Mouse (Mus musculus) layer of hippocampus, adult 9-11 months (tissue): ENCODE measurements around the gene Tctex1d1.

ENCODE experiments used
- DNase-seq: peaks from one replicate; pipeline ENCODE4 v3.0.0; 2022

Tctex1d1 gene

DNA sequence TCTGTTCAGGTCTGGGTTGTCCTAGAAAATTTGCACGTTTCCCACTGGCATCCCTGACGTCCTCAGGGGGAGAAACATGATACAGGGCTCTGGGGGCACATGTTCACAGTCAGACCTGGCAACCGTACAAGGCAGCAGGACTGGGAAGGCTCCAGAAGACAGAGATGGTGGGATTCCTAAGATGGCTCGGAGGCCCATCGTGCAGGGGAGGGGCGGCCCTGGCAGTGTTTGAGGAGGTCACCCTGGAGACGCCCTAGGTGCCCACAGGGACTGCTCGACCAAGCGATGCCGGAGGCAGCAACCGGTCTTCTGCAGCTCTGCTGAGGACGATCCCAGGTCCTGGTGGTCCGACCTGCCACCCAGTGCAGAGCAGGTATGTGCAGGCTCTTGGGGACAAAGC is at the start of gene Tctex1d1:
Gene Tctex1d1 (plus strand): TSS at position 167 of the 400 bp plus-strand sequence.
- DNase-seq, result no peak

- DNase-seq, result no peak
Observed at GRCm38 (mm10) chr4:102929491-102929890, 48.9 kb upstream of the Tctex1d1 start.

DNA sequence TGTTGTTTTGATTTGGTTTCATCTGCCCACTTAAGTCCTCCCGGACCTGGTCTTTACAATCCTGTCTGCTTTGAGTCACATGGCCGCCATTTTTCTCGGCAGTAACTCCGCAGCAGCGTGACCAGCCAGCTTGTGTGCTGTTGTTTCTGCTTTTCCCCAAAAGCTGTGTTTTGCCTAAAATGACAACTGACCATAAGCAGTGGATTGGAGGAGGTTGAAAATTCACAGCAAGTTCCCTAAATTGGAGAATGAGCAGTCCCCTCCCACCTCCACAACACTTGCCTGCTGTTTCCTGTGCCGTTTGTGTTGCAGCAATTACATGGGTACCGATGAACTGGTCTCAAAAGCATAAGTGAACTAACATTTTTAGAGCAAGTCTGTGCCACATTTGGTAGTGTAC is 47.7 kb upstream of the Tctex1d1 start:
- DNase-seq, result peak; percentile 20

DNA sequence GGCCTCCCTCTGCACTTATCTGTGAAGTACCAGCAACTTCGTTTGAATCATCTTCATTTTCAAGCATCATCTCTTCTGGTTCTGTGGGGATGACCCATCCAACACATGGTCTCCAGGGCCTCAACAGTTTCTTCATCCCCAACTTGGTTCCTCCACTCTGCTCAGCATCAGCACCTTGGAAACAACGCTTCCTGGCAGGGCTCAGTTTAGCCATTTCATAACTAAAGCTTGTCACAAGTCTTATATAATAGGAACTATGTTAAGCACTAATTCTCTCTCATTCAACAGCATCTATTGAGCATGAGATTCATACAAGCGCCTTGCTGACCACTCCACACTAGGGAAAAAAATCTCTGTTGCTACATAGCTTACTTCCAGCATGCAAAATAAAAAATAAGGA is 38.1 kb upstream of the Tctex1d1 start:
- DNase-seq, result no peak

- no peak for DNase-seq
Observed at GRCm38 (mm10) chr4:102940738-102941137, 37.7 kb upstream of the Tctex1d1 start.

DNA sequence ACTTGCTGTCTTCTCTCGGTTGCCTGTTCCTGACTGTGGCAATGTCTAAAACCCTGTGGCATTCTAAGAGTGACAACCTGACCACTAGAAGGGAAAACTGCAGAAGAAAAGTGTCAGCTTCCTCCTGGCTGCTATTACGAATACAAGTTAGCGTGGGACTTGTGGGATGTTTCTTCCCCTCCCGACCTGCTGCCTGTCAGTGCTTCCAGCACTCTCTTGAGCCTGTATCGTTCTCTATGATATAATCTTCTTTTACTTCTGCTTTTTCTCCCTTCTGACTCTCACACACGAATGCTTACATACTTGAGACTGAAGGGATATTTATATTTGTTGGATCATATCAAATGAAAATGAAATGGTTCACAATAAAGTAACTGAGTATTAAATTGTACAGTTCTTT is 34.1 kb upstream of the Tctex1d1 start:
- DNase-seq, result no peak

DNA sequence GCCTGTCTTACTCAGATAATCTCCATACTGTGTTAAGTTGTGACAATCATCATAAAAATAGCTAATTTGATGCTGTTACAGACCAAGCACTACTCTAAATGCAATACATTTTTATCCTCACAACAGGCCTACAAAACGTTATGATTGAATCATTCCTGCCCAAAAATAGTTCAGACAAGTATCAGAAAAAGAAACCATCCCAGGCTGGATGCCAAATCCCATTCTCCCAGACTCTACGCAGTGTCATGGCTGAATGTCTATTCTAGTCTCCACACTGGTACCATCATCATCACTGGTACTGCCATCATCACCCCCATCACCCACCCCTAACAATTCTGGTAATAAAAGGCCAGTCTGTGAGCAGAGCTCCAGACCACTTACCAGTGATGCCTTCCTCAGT is 25.9 kb upstream of the Tctex1d1 start:
- DNase-seq, result no peak

DNA sequence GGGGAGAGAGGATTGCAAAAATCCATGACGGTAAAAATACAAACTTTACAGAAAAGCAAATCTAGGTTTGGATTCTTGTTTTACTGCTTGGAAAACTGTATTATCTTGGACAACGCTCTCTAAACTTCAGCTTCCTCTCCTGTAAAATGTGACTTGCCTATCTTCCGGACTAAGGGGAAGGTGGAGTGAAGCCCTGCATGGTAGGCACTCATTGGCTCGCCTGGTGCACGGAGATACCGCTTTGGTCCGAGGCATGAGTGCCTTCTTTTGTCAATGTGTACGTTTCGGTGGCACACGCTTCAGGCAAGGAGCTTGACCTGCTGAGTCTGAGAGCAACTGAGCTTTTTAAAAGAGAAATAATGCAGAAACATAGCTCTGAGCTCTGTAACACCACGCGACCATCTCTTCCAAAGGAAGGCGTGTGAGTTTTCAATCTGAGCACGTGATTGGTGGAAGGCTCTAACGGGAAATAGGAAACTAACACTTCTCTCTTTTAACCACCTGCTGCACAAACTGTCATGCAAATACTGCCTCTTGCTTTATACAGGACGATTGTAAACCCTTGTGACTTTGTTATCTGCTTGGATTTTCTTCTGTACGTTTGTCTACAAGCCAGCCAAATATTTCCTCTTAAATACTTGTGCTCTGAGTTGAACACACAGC is 23.0 kb upstream of the Tctex1d1 start:
- DNase-seq, result no peak

DNA sequence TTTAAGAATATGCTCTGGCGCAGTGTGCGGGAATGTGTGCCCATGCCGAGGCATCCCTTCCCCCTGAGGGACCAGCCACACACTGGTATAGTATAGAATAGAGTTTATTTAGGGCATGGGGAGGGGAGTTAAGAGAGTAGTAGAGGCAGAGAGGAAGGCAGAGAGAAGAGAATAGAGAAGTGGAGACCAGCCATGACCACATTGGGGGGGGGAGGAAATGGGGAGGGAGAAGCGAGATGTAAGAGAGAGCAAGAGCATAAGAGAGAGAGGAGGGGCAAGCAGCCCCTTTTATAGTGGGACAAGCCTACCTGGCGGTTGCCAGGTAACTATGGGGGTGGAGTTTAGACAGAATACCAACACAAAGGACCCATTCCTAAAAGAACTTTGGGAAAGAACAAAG is 19.0 kb upstream of the Tctex1d1 start:
- DNase-seq, result no peak

- no peak for DNase-seq
Observed at GRCm38 (mm10) chr4:102964174-102964573, 14.2 kb upstream of the Tctex1d1 start.

DNA sequence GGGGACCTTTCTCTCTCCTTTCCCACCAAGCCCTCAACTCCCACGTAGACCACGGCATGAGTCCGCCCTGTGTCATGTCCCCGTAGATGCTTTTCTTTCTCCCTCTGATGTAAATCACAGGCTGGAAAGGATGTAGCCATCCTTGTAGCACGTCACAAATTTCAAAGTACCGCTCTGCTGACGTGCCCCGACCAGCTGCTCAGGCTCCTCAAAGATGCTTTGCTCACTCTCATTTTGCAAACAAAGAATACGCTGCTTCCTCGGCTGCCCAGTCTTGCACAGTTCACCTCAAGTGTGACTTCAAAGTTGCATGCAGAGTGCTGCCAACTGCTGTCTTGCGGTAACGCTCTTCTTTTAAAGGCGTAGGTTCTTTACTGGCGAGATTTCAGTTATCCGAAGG is 10.6 kb upstream of the Tctex1d1 start:
- no peak for DNase-seq

GRCm38 (mm10) chr4:102969599-102969998 is 8.8 kb upstream of the Tctex1d1 start:
- no peak for DNase-seq

DNA sequence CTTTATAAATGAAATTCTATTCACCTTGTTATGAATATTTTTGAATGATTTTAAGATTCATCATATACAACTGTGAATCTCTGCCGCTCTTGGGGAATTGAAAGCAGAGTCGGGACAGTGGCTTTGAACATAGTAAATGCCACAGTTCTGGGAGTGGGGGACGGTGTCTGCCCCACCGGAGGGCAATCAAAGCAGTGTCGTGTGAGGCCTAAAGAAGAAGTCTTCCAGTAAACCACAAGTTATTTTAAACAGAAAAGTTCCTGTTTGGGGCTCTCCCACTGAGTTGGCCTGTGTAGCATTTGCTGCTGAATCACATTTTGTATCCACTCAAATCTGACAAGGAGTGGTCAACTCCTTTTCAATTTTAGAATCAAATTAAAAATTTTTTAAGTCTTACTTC is 7.2 kb upstream of the Tctex1d1 start:
- DNase-seq, result no peak

DNA sequence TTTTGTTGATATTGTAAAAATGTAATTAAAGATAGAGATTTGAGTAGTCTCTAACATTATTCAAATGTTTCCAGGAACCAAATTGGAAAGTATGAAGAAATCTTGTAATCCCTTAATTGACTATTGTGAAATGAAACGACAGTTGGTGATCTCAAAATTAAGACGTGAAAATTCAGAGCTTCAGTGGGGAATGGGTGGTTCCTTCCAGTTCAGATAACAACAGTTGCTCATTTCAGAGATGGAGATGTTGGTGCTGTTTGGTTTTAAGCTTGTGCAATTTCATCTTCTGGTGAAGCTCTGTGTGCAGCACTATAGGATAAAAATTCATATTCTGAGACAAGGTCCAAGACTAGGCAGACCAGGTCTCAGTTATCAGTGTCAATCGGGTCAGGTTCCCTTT is 6.3 kb upstream of the Tctex1d1 start:
- no peak for DNase-seq

DNA sequence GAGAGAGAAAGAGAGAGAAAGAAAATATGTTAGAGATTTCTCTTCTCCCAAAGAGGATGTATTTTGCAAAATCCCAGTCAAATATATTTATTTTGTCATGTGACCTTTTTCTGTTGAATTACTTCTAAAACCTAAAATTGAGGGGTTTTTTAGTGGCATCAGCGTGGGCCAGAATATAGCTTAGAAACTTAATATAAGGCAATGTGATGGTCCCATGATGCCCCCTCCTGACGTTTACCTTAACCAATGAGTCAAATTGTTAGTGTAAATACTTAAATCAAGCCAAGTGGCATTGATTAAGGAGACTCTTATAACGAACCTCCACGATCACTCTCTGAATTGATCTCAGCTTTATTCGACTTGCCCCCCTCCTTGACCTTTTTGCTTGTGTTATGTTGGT is 4.2 kb upstream of the Tctex1d1 start:
- no peak for DNase-seq

DNA sequence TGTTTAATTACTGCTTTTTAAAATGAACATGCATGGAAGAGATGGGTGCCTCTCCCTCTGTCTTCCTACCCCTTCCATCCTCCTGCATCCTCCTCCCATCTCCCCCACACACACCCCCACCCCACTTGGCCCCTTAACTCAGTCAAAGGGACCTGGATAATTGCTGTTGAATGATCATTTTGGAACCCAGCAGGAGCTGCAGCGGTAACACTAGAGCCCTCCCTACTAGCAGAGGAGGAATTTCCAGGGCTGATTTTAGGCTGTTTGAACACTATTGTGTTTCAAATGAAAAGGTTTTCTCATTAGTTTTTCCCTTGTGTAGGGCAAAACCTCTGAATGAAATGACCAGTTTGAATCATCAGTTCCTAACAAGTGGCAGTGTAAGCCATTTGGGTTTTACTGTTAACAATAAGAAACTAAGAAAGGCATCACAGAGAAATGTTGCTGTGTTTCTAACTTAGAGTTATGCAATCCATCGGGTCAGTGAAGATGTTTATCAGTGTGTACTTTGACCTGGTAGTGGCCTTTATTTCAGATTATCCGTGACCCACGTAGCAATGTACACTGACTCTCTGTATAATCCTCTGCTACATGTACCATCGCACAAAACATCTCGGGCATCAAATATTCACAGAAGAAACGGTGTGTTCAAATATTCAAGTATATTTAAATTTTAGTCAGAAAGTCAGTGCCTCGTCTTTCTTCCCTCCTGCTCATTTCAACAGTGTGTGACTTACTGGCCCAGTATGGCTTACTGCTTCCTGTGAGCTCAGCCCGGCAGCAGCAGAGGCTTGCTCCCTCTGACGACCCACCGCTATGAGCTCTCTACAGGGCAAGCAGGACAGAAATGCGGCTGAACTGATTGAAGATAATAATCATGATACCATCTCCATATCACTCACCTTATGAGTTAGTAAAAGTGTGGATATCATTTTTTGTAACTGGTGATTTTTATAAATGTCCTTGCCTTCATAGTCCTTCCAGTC is 1.8 kb upstream of the Tctex1d1 start:
- no peak for DNase-seq

- DNase-seq, result no peak
Observed at GRCm38 (mm10) chr4:102977778-102978321, 556 bp upstream of the Tctex1d1 start.

DNA sequence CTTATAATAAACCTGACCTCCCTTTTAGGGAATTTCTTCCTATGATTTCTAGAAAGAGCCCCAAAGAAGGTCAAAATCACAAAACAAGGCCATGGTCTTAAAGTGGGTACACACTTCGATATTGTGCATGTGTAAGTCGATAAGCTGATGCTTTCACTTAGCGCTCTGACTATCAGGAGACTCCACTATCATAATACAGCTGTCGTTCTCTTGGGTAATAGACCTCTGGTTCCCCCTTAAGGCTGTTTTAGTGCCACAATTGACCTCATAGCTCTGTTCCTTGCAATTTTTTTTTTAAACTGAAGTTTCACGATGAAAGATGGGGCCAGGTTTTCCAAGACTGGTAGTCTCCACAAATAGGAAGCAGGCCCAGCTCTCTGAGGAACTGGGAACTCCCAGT is 979 bp downstream of the Tctex1d1 start:
- no peak for DNase-seq

- no peak for DNase-seq
Observed at GRCm38 (mm10) chr4:102981709-102982108, 3.3 kb downstream of the Tctex1d1 start.

- DNase-seq, result no peak
Observed at GRCm38 (mm10) chr4:102986173-102986572, 7.8 kb downstream of the Tctex1d1 start.

GRCm38 (mm10) chr4:102986917-102987316 is 8.5 kb downstream of the Tctex1d1 start:
- peak; percentile 24 for DNase-seq

- no peak for DNase-seq
Observed at GRCm38 (mm10) chr4:102987325-102987724, 8.9 kb downstream of the Tctex1d1 start.

DNA sequence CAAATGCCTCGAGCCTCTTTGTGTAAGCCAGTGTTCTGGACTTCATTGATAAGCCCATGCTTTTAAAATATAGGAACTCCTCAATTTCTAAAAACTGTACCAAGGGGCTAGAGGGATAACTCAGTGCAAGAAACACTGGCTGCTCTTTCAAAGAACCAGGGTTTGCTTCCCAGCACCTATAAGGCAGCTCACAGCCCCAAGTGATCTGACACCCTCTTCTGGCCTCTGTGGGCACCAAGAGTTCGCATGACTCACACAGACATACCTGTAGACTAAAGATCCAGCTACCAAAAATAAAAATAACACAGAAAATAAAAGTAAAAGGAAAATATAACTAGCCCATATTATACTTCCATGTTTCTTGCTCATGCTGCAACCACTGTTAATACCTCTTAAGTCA is 9.3 kb downstream of the Tctex1d1 start:
- DNase-seq, result no peak

DNA sequence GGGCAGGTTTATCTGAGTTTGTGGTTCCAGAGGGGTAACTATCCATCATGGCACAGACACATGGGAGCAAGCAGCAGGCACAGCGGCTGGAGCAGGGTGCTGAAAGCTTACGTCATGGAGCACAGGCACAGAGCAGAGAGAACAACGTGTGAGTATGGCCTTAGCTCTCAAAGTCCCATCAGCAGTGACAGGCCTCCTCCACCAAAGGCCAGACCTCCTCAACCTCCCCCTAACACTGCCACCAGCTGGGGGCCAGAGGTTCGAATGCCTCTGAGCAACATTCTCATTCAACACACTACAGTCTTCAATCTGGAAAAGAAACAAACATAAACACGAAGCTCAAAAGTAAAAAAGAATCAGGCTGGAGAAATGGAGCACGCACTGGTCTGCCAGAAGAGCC is 10.1 kb downstream of the Tctex1d1 start:
- no peak for DNase-seq
